Mouse (Mus musculus) small intestine, adult 2 months (tissue): Measurements from ENCODE around the gene Tspyl3.

ENCODE experiments used
- CTCF ChIP-seq: fragments of 200-500 bp; IDR thresholded peaks from 2 replicates; pipeline ENCODE4 v1.5.1; 2012; ENCODE audit warnings: low read depth, mild to moderate bottlenecking, control low read depth, inconsistent platforms, low read length, moderate library complexity, mixed read lengths; ENCODE audit not compliant: insufficient replicate concordance, insufficient read length; ENCODE audit errors: extremely low read depth
- POLR2A ChIP-seq: fragments of 200-500 bp; IDR thresholded peaks from 2 replicates; pipeline ENCODE4 v1.6.1; 2012; ENCODE audit warnings: low read depth, mild to moderate bottlenecking, control low read depth, inconsistent platforms, low read length, moderate library complexity

DNA sequence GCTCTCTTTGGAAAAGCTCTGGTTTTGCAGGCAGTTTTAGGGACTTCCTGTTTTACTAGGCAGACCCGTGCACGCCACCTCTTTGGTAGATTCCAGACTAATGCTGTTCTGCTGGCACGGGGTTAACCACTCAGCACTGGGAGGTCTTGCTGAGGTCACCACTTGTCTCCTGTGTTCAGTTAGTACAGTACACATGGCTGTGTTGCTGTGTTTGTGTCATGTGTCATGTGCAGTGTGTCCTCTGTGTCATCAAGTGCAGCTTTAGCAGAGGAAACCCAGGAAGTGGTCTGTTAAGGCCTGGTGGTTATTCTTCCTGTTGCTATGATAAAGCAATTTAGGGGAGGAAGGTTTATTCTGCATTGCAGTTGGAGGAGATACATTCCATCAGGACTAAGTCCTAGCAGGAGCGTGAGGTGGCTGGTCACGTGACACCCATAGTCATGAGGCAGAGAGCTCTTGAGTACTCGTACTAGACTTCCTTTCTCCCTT, 10.4 kb downstream of the Tspyl3 start:
- TF ChIP-seq POLR2A (no peak), CTCF (no peak)
